Mouse (Mus musculus) frontal cortex, postnatal 14 days (tissue): ENCODE data around the gene Olfr1095.

ENCODE experiments used
- DNase-seq, 2 experiments: peaks; one replicate each; pipeline ENCODE4 v3.0.0; 2022; ENCODE audit warnings: low spot score in 2 of 2

Gene Olfr1095

DNA sequence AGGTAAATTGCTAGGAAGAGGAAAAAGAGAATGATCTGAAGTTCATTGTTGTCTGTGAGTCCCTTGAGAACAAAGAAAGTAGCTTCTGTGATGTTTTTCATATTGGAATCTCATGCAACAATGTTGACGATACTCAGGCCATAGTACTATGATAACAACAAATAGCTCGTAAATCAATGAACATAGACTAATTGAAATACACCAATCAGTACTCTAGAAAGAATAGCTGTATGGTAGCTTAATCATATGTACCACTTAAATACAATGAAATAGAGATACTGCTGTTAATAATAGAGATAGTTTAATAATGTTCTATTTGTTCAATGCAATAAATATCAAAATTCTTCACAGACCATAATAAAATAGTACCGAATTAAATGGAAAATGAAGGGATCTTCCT is at the start of gene Olfr1095:
Olfr1095 (minus strand) TSS at position 101 of the 400 bp plus-strand sequence.
- no peak for DNase-seq

- no peak for DNase-seq
These were observed 40.6 kb upstream of the Olfr1095 start, which contains the start of gene Olfr1097 for GRCm38 (mm10) chr2:86892116-86892515. Olfr1097 (minus strand) TSS chr2:86892216.

DNA sequence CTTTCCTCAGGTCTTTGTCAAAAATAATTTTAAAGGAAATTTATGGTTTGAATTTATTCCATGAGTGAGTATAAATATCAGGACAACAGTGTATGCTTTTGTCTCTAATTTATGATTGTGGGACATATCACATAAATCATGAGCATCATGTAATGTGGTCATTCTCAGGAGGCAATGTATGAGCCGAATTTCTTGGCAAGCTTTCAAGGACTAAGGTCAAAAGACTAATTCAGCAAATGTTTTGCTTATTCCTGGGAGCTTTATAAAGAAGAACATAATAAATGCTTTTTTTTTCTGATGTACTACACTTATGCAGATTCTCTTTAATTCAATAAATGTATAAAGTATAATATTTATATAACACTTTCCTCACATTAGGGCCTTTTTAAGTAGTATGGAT is 23.2 kb upstream of the Olfr1095 start, which contains the start of gene Gm13723:
Gm13723 (minus strand) TSS at position 101 of the 400 bp plus-strand sequence.
- no peak for DNase-seq

- no peak for DNase-seq
These were observed 27.1 kb downstream of the Olfr1095 start, which contains the start of gene Olfr1094 for GRCm38 (mm10) chr2:86824363-86824762. Olfr1094 (plus strand) TSS chr2:86824663.

- no peak for DNase-seq
These were observed 41.6 kb downstream of the Olfr1095 start, which contains the start of gene Olfr141 for GRCm38 (mm10) chr2:86809918-86810317. Olfr141 (minus strand) TSS chr2:86810018.
